Comparison of ENCODE assay signal across 8 mouse cellular contexts in genomic region chr13:94175379-94176050, GRCm38 (mm10).
DNase-seq lines count a peak whose midpoint lies in the region; ATAC-seq and TF ChIP-seq lines count a peak whose summit lies in the region.

No protein-coding gene starts in this region.

- no peak overlapping the region for H3K9ac ChIP-seq in forebrain, embryonic 11.5 days (ENCODE audit: low read length)
- peak overlapping the region; percentile 60; the same call in 1 of the 2 replicates for H3K9ac ChIP-seq in liver, postnatal 0 days (replicated peaks)

- H3K27ac ChIP-seq in forebrain, embryonic 11.5 days (ENCODE audit: low read depth, low read length): no peak overlapping the region
- H3K27ac ChIP-seq in liver, postnatal 0 days (ENCODE audit: low read depth): peak overlapping the region; percentile 1; the same call in 1 of the 2 replicates

- TF ChIP-seq CTCF in liver, postnatal 0 days (IDR thresholded peaks at IDR 0.05; ENCODE audit: low read depth): no peak

- peak; percentile 26 for DNase-seq in cerebellum, adult 18-20 months
- DNase-seq in cerebellum, adult 11-12 months: no peak
- DNase-seq in 3T3-L1 (ENCODE audit: low read depth, low spot score): peak; percentile 17
- DNase-seq in forebrain, embryonic 11.5 days (ENCODE audit: low spot score): no peak
- no peak for DNase-seq in liver, postnatal 0 days
- DNase-seq in adrenal gland, adult 2 months: no peak
- DNase-seq in left cerebral cortex, postnatal 14 days (ENCODE audit: low spot score in 2 of 2): no peak
- DNase-seq in layer of hippocampus, postnatal 10 days (ENCODE audit: low spot score in 2 of 2): no peak

- peak overlapping the region; percentile 19; the same call in 1 of the 2 replicates for H3K4me2 ChIP-seq in forebrain, embryonic 11.5 days (ENCODE audit: low read depth, low read length, severe bottlenecking)
- H3K4me2 ChIP-seq in liver, postnatal 0 days (ENCODE audit: low read depth, low read length): peak overlapping the region; percentile 94

- intact Hi-C loops in left cerebral cortex, postnatal 14 days (cut with DNase I): no loop called here

- H3K27me3 ChIP-seq in forebrain, embryonic 11.5 days (ENCODE audit: control insufficient read depth, insufficient read depth, low read length): peaks cover 5% of the 10 kb centered on the region; the same call in 1 of the 2 replicates
- H3K27me3 ChIP-seq in liver, postnatal 0 days (ENCODE audit: insufficient read depth, low read length): peaks cover 10% of the 10 kb centered on the region; the same call in 1 of the 2 replicates

- H3K9me3 ChIP-seq in forebrain, embryonic 11.5 days (ENCODE audit: control insufficient read depth, low read length): no peaks in the 10 kb centered on the region
- H3K9me3 ChIP-seq in liver, postnatal 0 days (ENCODE audit: low read length): no peaks in the 10 kb centered on the region

- peaks cover 15% of the 10 kb centered on the region; the same call in 1 of the 2 replicates for H3K4me1 ChIP-seq in forebrain, embryonic 11.5 days (replicated peaks; ENCODE audit: control insufficient read depth, insufficient read depth, low read length)
- peaks cover 21% of the 10 kb centered on the region for H3K4me1 ChIP-seq in liver, postnatal 0 days (ENCODE audit: insufficient read depth)

- no peak for TF ChIP-seq EP300 in liver, postnatal 0 days (IDR thresholded peaks at IDR 0.05; ENCODE audit: low read depth)

- H3K4me3 ChIP-seq in forebrain, embryonic 11.5 days (ENCODE audit: low read depth, low read length): no peak overlapping the region
- H3K4me3 ChIP-seq in liver, postnatal 0 days (ENCODE audit: low read depth, low read length): peak overlapping the region; percentile 58

- no peak for ATAC-seq in forebrain, embryonic 11.5 days (replicated peaks; ENCODE audit: low FRiP score)
- peak; percentile 32 for ATAC-seq in liver, postnatal 0 days

- no peaks in the 10 kb centered on the region for H3K36me3 ChIP-seq in forebrain, embryonic 11.5 days (ENCODE audit: control insufficient read depth, insufficient read depth, low read length)
- no peaks in the 10 kb centered on the region for H3K36me3 ChIP-seq in liver, postnatal 0 days (replicated peaks; ENCODE audit: insufficient read depth, low read length)

- WGBS in forebrain, embryonic 11.5 days: 58% methylated on average over 6 of the region's 6 CpGs
- 35% methylated on average over 6 of the region's 6 CpGs for WGBS in liver, postnatal 0 days (ENCODE audit: insufficient replicate concordance)

Comparison
In these comparisons a context has a peak if more than half of its experiments do, and no peak if none do; other contexts are left out.
1. DNase-seq: peak in cerebellum, adult 18-20 months (2 of 2) and 3T3-L1 (single experiment); none in cerebellum, adult 11-12 months (single experiment), forebrain, embryonic 11.5 days (single experiment), liver, postnatal 0 days (single experiment), adrenal gland, adult 2 months (single experiment), left cerebral cortex, postnatal 14 days (0 of 2) and layer of hippocampus, postnatal 10 days (0 of 2).